Mouse (Mus musculus): ENCODE results near the gene Col4a2. TPM values are rescaled to one million over a fixed set of nuclear protein-coding genes. Genes with fewer than 3 reads are reported as not detected.
"Not testable (repeated sequence)": the region's sequence is repeated elsewhere in the genome, so short reads cannot be mapped to it uniquely, and the experiment has no call there.

The Col4a2 gene
- polyA plus RNA-seq, 1 experiment from 2014 or later: 41.6 TPM

DNA sequence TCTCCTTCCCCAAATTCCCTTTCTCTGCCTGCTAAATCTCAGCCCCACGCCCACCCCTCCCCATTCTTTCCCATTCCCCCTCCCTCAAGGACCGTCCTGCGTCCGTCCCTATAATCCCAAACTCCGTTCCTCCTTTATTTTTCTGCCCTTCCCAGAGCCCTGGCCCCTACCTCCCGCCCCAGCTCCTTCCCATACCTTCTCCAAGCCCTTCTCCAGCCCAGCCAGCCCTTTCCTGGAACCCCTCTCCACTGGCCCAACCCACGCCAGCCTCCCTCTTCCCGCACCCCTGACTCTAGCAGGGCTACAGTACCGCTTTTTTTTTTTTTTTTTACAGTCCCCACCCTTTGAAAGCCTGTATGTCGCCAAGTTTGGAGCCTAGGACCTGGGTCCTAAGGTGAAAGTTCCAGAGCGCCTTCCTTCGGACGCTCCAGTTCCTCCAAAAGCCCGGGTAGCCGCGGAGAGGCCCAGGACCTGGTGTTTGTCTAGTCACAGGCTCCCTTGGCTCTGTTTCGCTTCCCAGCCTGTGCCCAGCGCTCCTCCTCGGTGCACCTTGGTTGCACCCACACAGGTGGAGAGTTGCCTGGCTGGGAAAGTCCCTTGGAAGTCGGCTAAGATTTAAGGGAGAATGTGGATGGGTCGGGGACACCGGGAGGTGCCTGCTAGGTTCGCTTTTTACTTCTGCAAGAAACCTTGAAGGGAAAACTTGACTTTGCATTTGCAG, 166.4 kb downstream of the Col4a2 start:
- no peak for ATAC-seq (ENCODE audit: low FRiP score)
- no peak overlapping the region for H3K9ac ChIP-seq
- peaks cover 93% of the 10 kb centered on the region for H3K27me3 ChIP-seq
- peaks cover 27% of the 10 kb centered on the region for H3K4me1 ChIP-seq (replicated peaks)
- H3K4me3 ChIP-seq: peak overlapping the region; percentile 49
- WGBS: 2% methylated on average over 23 of the region's 23 CpGs
- H3K36me3 ChIP-seq: no peaks in the 10 kb centered on the region
- H3K4me2 ChIP-seq: peak overlapping the region; percentile 74
- no peaks in the 10 kb centered on the region for H3K9me3 ChIP-seq
- no peak overlapping the region for H3K27ac ChIP-seq

DNA sequence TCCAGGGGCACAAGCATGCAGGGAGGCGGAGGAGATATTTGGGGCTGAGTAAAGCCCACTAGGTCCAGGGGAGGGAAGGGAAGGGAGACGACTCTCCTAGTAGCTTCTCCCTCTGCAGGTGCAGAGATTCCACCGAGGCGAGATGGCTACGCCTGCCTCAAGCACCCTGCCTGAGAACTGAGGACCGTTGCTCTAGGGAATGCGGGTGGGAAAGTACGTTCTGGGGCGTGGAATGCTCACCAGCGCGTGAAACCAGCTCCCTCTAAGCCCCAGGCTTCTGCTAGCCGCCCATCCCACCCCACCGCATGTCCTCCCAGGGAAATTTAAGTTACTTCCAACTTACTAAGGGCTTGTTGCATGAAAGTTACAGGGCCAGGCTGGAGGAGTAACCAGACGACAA, 167.0 kb downstream of the Col4a2 start:
- H3K4me1 ChIP-seq (replicated peaks): peaks cover 27% of the 10 kb centered on the region
- H3K4me2 ChIP-seq: no peak overlapping the region
- WGBS: 3% methylated on average over 14 of the region's 14 CpGs
- no peaks in the 10 kb centered on the region for H3K9me3 ChIP-seq
- H3K4me3 ChIP-seq: no peak overlapping the region
- H3K36me3 ChIP-seq: no peaks in the 10 kb centered on the region
- H3K27me3 ChIP-seq: peaks cover 87% of the 10 kb centered on the region
- H3K27ac ChIP-seq: no peak overlapping the region
- no peak overlapping the region for H3K9ac ChIP-seq
- no peak for ATAC-seq (ENCODE audit: low FRiP score)

DNA sequence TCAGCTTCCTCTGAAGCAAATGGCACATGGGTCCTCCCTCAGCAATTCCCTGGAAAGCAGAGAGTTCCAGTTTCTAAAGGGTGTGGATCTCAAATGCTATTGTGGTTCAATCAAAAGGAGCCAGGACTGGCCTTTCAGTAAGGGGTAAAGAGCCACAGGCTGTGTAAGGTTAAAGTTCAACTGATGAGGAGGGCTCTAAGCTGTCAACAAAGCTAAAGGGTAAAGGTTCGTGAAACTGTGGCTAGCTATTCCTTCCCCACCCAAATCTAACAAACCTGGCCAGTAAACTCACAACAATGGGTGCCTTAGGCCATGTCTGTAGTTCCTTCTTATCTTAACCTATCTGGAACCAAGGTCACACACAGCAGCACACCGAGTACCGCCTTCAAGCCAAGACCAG, 169.3 kb downstream of the Col4a2 start:
- H3K4me2 ChIP-seq: no peak overlapping the region
- H3K27ac ChIP-seq: no peak overlapping the region
- H3K27me3 ChIP-seq: peaks cover 69% of the 10 kb centered on the region
- WGBS: 40% methylated on average over 3 of the region's 3 CpGs
- no peak overlapping the region for H3K9ac ChIP-seq
- peaks cover 20% of the 10 kb centered on the region for H3K4me1 ChIP-seq (replicated peaks)
- no peak for ATAC-seq (ENCODE audit: low FRiP score)
- H3K4me3 ChIP-seq: no peak overlapping the region
- no peaks in the 10 kb centered on the region for H3K36me3 ChIP-seq
- H3K9me3 ChIP-seq: no peaks in the 10 kb centered on the region

DNA sequence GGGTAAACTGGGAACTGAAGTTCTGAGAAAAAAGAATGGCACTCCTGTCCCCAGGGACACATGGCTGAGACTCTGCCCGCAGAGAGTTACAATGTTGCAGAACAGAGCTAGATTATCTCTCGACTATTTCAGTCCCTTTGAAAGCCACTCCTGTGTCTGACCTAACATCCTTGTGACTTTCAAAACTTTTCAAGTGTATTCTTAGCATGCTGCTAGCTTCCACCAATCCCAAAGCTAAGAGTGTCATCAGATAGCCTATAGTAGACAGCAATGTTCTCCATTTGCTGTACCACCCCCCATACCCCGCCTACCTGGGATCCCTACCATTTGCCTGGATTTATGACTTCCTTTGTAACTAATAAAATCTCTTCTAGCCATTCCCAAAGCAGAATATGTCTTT, 169.9 kb downstream of the Col4a2 start:
- Histone ChIP-seq H3K27me3 (peaks cover 65% of the 10 kb centered on the region), H3K9me3 (no peaks in the 10 kb centered on the region), H3K9ac (no peak overlapping the region), H3K36me3 (no peaks in the 10 kb centered on the region), H3K4me3 (no peak overlapping the region), H3K4me1 (replicated peaks) (peaks cover 14% of the 10 kb centered on the region), H3K4me2 (no peak overlapping the region), H3K27ac (no peak overlapping the region)
- no peak for ATAC-seq (ENCODE audit: low FRiP score)
- 78% methylated on average over 3 of the region's 3 CpGs for WGBS

DNA sequence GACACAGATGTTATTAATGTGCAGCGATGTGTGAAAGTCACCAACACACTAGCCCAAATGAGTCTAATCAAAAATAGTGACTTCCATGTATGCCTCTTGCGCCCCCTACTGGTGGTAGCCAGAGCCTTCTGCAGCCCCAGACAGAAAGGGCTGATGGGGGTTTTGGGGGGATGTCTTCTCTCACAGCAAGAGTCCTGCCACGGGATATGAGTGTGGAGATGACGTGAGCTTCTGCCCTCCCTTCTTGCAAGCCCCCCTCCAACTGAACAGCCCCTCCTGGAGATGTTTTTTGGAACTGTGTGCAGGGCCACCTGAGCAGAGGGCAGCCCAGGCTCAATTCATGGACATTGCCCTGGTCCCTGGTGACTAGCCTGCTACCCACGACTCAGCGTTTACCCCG, 173.5 kb downstream of the Col4a2 start:
- WGBS: 23% methylated on average over 7 of the region's 7 CpGs
- Histone ChIP-seq H3K9me3 (no peaks in the 10 kb centered on the region), H3K27ac (no peak overlapping the region), H3K9ac (no peak overlapping the region), H3K4me2 (no peak overlapping the region), H3K36me3 (no peaks in the 10 kb centered on the region), H3K4me1 (replicated peaks) (no peaks in the 10 kb centered on the region), H3K4me3 (no peak overlapping the region), H3K27me3 (peaks cover 50% of the 10 kb centered on the region)
- ATAC-seq (ENCODE audit: low FRiP score): no peak

DNA sequence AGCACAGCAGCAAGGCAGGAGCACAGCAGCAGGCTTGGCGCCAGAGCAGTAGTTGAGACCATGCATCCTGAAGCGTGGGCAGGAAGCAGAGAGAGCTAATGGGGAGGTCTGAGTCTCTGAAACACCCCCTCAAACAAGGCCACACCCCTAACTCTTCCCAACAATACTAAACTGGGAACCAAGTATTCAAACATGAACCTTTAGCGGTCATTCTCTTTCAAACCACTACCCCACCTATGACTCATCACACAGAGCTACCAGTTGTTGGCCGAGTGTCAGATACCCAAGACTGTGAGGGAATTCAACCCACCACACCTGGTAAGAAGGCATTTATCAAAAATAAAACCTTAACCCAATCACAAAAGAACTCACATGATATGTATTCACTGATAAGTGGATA, 174.6 kb downstream of the Col4a2 start:
- H3K4me3 ChIP-seq: no peak overlapping the region
- H3K9ac ChIP-seq: no peak overlapping the region
- no peaks in the 10 kb centered on the region for H3K4me1 ChIP-seq (replicated peaks)
- H3K36me3 ChIP-seq: no peaks in the 10 kb centered on the region
- H3K27ac ChIP-seq: no peak overlapping the region
- no peak overlapping the region for H3K4me2 ChIP-seq
- WGBS: 81% methylated on average over 4 of the region's 4 CpGs
- peaks cover 46% of the 10 kb centered on the region for H3K27me3 ChIP-seq
- no peaks in the 10 kb centered on the region for H3K9me3 ChIP-seq
- ATAC-seq (ENCODE audit: low FRiP score): no peak

DNA sequence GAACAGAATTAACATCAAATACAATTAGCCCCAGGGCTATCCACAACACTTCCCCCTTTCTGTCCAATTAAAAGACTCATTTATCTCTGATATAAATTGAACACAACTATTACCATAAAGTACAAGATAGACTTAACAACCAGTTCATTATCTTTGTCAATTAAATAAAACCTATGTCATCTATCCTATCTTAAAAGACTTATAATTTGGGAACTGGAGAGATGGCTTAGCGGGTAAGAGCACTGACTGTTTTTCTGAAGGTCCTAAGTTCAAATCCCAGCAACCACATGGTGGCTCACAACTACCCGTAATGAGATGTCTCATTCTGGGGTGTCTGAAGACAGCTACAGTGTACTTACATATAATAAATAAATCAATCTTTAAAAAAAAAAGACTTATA, 179.7 kb downstream of the Col4a2 start:
- ATAC-seq (ENCODE audit: low FRiP score); H3K4me1 ChIP-seq (replicated peaks); H3K27ac ChIP-seq; H3K4me3 ChIP-seq; H3K4me2 ChIP-seq; H3K9me3 ChIP-seq; H3K9ac ChIP-seq; H3K36me3 ChIP-seq: not testable (repeated sequence)
- peaks cover 41% of the 10 kb centered on the region for H3K27me3 ChIP-seq
- WGBS: 88% methylated on average over 2 of the region's 2 CpGs

DNA sequence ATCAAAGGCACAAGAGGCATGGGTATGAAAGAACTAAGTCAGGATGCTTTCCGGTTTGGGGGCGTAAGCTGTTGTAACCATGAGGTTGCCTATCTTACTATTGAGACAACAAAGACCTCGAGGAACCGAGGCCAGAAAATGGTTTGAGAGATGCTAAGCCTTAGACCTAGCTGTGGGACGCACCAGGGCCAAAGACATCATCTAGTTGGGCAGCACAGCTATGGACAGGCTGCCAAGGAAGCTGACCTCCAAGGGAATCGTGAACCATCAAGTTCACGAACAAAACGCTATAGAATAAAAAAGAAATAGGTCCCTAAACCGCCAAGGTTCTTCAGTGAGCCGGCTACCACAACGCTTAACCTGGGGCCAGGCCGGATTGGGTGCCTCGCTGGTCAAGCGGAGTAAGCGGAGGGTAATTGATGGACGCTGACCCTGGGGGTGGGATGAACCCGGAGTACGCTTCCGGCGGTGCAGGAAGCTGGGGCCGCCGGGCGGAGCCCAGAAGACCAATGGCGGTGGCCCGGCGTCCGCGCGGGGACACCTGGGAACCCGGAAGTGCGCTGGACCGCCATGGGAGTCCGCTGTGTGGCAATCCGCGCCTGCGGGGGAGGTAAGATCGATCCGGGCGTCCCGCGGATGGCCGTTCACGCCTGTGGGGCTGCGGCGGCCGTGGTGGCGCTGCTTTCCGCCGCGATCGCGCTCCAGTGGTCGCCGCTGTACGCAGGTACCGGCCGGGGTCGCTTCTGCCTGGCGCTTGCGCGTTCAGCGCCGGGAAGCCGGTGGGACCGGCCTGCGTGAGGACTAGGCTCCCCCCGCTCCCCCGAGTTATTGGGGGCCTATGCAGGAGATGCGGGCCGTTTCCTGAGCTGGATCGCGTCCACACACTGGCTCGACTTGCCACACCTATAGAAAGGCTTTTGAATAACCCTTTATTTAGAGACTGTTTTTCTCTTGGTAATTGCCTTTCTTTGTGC, 184.7 kb downstream of the Col4a2 start, which contains the start of gene Naxd:
Naxd (plus strand) TSS at position 490 of the 974 bp plus-strand sequence.
- peak; percentile 97 for ATAC-seq (ENCODE audit: low FRiP score)
- peak within 1 kb of the TSS; percentile 87 for H3K9ac ChIP-seq
- peak within 1 kb of the TSS; percentile 95 for H3K27ac ChIP-seq
- peaks cover 14% of the 10 kb centered on the region for H3K27me3 ChIP-seq
- peak within 1 kb of the TSS; percentile 83 for H3K4me3 ChIP-seq
- WGBS: 4% methylated on average over 73 of the region's 73 CpGs
- H3K4me2 ChIP-seq: peak within 1 kb of the TSS; percentile 69
- no peaks in the 10 kb centered on the region for H3K9me3 ChIP-seq
- peaks cover 9% of the 10 kb centered on the region for H3K36me3 ChIP-seq
- H3K4me1 ChIP-seq (replicated peaks): peaks cover 27% of the 10 kb centered on the region

DNA sequence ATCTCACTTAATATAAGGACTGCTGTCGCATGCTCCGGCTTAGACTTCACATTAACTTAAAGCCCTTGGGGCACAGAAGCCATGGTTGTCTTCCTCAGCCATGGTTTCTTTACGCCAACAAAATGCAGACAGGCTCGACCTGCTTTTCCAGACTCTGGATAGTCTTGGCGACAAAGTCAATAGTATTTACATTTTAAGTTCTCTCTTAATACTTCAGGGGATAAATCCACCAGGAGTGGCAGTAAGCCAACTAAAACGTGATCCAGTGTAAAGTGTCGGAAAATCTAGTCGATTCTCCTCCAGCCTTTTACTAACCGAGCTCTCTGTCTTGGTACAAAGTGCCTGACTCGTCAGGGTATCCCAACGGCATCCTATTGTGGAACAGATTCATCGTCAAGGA, 185.7 kb downstream of the Col4a2 start:
- Histone ChIP-seq H3K9me3 (no peaks in the 10 kb centered on the region), H3K4me2 (peak overlapping the region; percentile 69), H3K27me3 (peaks cover 8% of the 10 kb centered on the region), H3K27ac (no peak overlapping the region), H3K4me1 (replicated peaks) (peaks cover 27% of the 10 kb centered on the region), H3K4me3 (peak overlapping the region; percentile 83), H3K36me3 (peaks cover 17% of the 10 kb centered on the region), H3K9ac (peak overlapping the region; percentile 87; the same call in 1 of the 2 replicates)
- no peak for ATAC-seq (ENCODE audit: low FRiP score)
- WGBS: 80% methylated on average over 12 of the region's 12 CpGs

Other genes with a start within 250 kb of the Col4a2 start
- 93.3 and 94.0 TPM in 2 replicates for gene Col4a1, start within 50 bp of the Col4a2 start, polyA plus RNA-seq (2015; fragmentation: Nextera tagmentation; extraction: Ambion mirVana)
- 1.1 and 1.8 TPM in 2 replicates for gene Rab20, start 165.9 kb downstream of the Col4a2 start, polyA plus RNA-seq (2015; fragmentation: Nextera tagmentation; extraction: Ambion mirVana)
- 153 and 161 TPM in 2 replicates for gene Naxd, start 184.7 kb downstream of the Col4a2 start, polyA plus RNA-seq (2015; fragmentation: Nextera tagmentation; extraction: Ambion mirVana)
- gene Cars2, start 238.0 kb downstream of the Col4a2 start, polyA plus RNA-seq (2015; fragmentation: Nextera tagmentation; extraction: Ambion mirVana): 22.6 and 23.8 TPM in 2 replicates
- 40.7 and 44.7 TPM in 2 replicates for gene Ing1, start 242.8 kb downstream of the Col4a2 start, polyA plus RNA-seq (2015; fragmentation: Nextera tagmentation; extraction: Ambion mirVana)

Measured in hindbrain, embryonic 13.5 days (tissue).